In genomic region chr8:122769251-122770058, GRCm38 (mm10) we compare ENCODE assay signal across 9 mouse cellular contexts. TPM values are rescaled to one million over a fixed set of nuclear protein-coding genes. Genes with fewer than 3 reads are reported as not detected.
DNase-seq lines count a peak whose midpoint lies in the region; ATAC-seq and TF ChIP-seq lines count a peak whose summit lies in the region.
"Had no signal": no experiment of that assay in that cellular context is flagged by ENCODE, and none has a peak within 500 bp of the region (broad histone marks: within the 10 kb centered on the region; RNA-seq: fewer than 3 reads in every experiment).

No protein-coding gene starts in this region.

- H3K27me3 ChIP-seq in midbrain, postnatal 0 days (ENCODE audit: insufficient read depth, low read length) = no peaks in the 10 kb centered on the region
- no peaks in the 10 kb centered on the region; the same call in 1 of the 2 replicates for H3K27me3 ChIP-seq in midbrain, embryonic 16.5 days (ENCODE audit: control insufficient read depth, insufficient read depth, low read depth, low read length)
- peaks cover 19% of the 10 kb centered on the region; the same call in 1 of the 2 replicates for H3K27me3 ChIP-seq in intestine, embryonic 15.5 days (replicated peaks)

- no peak overlapping the region for H3K9ac ChIP-seq in midbrain, postnatal 0 days (replicated peaks; ENCODE audit: low read length, poor library complexity, severe bottlenecking)
- no peak overlapping the region; the same call in 1 of the 2 replicates for H3K9ac ChIP-seq in midbrain, embryonic 16.5 days (ENCODE audit: low read depth, low read length)
- no peak overlapping the region for H3K9ac ChIP-seq in intestine, embryonic 15.5 days

- 69% methylated on average over 24 of the region's 24 CpGs for WGBS in midbrain, postnatal 0 days
- 64% methylated on average over 24 of the region's 24 CpGs for WGBS in midbrain, embryonic 16.5 days
- WGBS in intestine, embryonic 15.5 days = 59% methylated on average over 24 of the region's 24 CpGs

- DNase-seq in midbrain, postnatal 0 days (ENCODE audit: low spot score) = peak; percentile 78
- DNase-seq in frontal cortex, postnatal 10 days (ENCODE audit: low spot score in 2 of 2) = peak; percentile 40 to 58
- DNase-seq in left cerebral cortex, postnatal 4 days = peak; percentile 89
- peak; percentile 73 for DNase-seq in thymus, postnatal 4 days
- no peak for DNase-seq in heart, adult 11 months

- H3K4me2 ChIP-seq in midbrain, postnatal 0 days (ENCODE audit: low read depth, low read length, poor library complexity, severe bottlenecking) = no peak overlapping the region
- no peak overlapping the region; the same call in 1 of the 2 replicates for H3K4me2 ChIP-seq in midbrain, embryonic 16.5 days (ENCODE audit: low read length)
- H3K4me2 ChIP-seq in intestine, embryonic 15.5 days (replicated peaks) = no peak overlapping the region

- H3K36me3 ChIP-seq in midbrain, postnatal 0 days (ENCODE audit: insufficient read depth, low read length) = no peaks in the 10 kb centered on the region
- H3K36me3 ChIP-seq in midbrain, embryonic 16.5 days (ENCODE audit: control insufficient read depth, insufficient read depth, low read length) = no peaks in the 10 kb centered on the region
- H3K36me3 ChIP-seq in intestine, embryonic 15.5 days = no peaks in the 10 kb centered on the region

- H3K4me1 ChIP-seq in midbrain, postnatal 0 days (ENCODE audit: insufficient read depth, low read length) = no peaks in the 10 kb centered on the region
- 0 out of 2 replicates have a peak, but pooled peaks cover 5% of the 10 kb centered on the region for H3K4me1 ChIP-seq in midbrain, embryonic 16.5 days (ENCODE audit: control insufficient read depth, insufficient read depth, low read length)
- H3K4me1 ChIP-seq in intestine, embryonic 15.5 days (replicated peaks) = no peaks in the 10 kb centered on the region

- TF ChIP-seq CTCF in midbrain, postnatal 0 days (IDR thresholded peaks at IDR 0.05) = no peak

- ATAC-seq in midbrain, postnatal 0 days (ENCODE audit: low FRiP score) = peak; percentile 56; the same call in 1 of the 2 replicates
- ATAC-seq in midbrain, embryonic 16.5 days = no peak
- no peak for ATAC-seq in megakaryocyte-erythroid progenitor cell, adult 5-6 weeks (replicated peaks; ENCODE audit: low FRiP score, low TSS enrichment, poor library complexity, severe bottlenecking)
- no peak for ATAC-seq in intestine, embryonic 15.5 days

- intact Hi-C loops in left cerebral cortex, postnatal 4 days (cut with DNase I) = no loop called here

- H3K4me3 ChIP-seq in midbrain, postnatal 0 days (ENCODE audit: low read depth, low read length) = no peak overlapping the region
- H3K4me3 ChIP-seq in midbrain, embryonic 16.5 days (ENCODE audit: low read depth, low read length) = no peak overlapping the region
- no peak overlapping the region for H3K4me3 ChIP-seq in intestine, embryonic 15.5 days (replicated peaks)
- H3K4me3 ChIP-seq: megakaryocyte, embryonic 14.5 days had no signal

- H3K9me3 ChIP-seq in midbrain, postnatal 0 days (ENCODE audit: low read length) = no peaks in the 10 kb centered on the region
- H3K9me3 ChIP-seq in midbrain, embryonic 16.5 days (replicated peaks; ENCODE audit: control insufficient read depth, low read length, poor library complexity, severe bottlenecking) = no peaks in the 10 kb centered on the region
- H3K9me3 ChIP-seq in intestine, embryonic 15.5 days = no peaks in the 10 kb centered on the region
- H3K9me3 ChIP-seq: megakaryocyte, embryonic 14.5 days had no signal

- no peak overlapping the region for H3K27ac ChIP-seq in midbrain, postnatal 0 days (ENCODE audit: low read depth, low read length)
- no peak overlapping the region for H3K27ac ChIP-seq in midbrain, embryonic 16.5 days (ENCODE audit: low read length)
- H3K27ac ChIP-seq in intestine, embryonic 15.5 days = no peak overlapping the region

RNA-seq across cellular contexts. Expression of gene Acsf3, which starts 5.8 kb away (rescaled TPM):
- total RNA-seq in midbrain, postnatal 0 days (2014; rRNA removed) = 22.1 and 22.7 TPM in 2 replicates
- 18.8 and 18.9 TPM in 2 replicates for polyA plus RNA-seq in midbrain, postnatal 0 days (2015; fragmentation: Nextera tagmentation; extraction: Ambion mirVana)
- polyA plus RNA-seq in midbrain, embryonic 16.5 days (2015; fragmentation: Nextera tagmentation; extraction: Ambion mirVana) = 15.1 and 18.0 TPM in 2 replicates
- 10 to 100 TPM; 17.4 to 17.8 TPM for total RNA-seq in left cerebral cortex, postnatal 4 days (2021)
- 9.8 and 14.7 TPM in 2 replicates for total RNA-seq in megakaryocyte-erythroid progenitor cell, adult 5-6 weeks (2014; fragmentation: Nextera tagmentation)
- 5.8 and 9.5 TPM in 2 replicates for total RNA-seq in megakaryocyte-erythroid progenitor cell, adult 5-6 weeks (2017)
- polyA plus RNA-seq in intestine, embryonic 15.5 days (2015; fragmentation: Nextera tagmentation; extraction: Ambion mirVana) = 21.8 and 24.6 TPM in 2 replicates
